Mouse (Mus musculus) thymus, adult 2 months (tissue): Measurements from ENCODE around the gene Cdc73.

ENCODE experiments used
- CTCF ChIP-seq: fragments of 200-500 bp; IDR thresholded peaks from 2 replicates; pipeline ENCODE4 v1.5.1; 2012; ENCODE audit warnings: mild to moderate bottlenecking, control low read depth, low read length, moderate library complexity, borderline replicate concordance; ENCODE audit not compliant: control insufficient read depth, poor library complexity, insufficient read depth; ENCODE audit errors: extremely low read depth
- POLR2A ChIP-seq: fragments of 200-500 bp; IDR thresholded peaks from 2 replicates; pipeline ENCODE4 v1.6.1; 2012; ENCODE audit warnings: mild to moderate bottlenecking, low read length, control low read depth, moderate library complexity; ENCODE audit not compliant: control insufficient read depth, poor library complexity, insufficient read depth; ENCODE audit errors: extremely low read depth

DNA sequence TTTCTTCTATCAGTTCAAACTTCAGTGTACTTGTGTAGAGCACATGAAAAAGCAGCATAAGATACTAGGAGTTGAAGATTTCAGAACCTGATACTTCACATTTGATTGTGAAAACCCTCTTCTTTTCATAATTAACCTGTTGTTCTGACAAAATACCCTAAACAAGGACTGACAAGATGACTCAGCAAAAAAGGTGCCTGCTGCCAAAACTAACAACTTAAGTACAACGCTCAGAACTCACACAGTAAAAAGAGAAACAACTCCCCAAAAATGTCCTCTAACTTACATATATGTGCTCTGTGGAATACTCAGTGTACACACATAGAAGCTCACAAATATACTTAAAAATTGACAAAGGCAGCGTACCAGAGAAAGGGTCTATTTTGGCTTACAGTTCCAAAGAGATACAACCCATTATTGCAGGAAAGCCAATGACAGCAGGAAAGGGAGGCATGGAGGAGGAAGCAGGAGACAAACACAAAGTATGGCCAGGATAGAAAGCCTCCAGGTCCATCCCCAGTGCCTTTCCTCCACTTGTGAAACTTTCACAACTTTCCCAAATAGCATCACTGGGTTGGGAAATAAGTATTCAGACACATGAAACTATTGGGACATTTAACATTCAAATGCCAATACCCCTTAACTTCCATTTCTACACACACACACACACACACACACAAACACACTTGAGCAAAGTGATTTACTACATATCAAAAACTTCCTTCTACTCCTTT lies 69.7 kb downstream of the Cdc73 start:
- no peak for TF ChIP-seq POLR2A
- no peak for TF ChIP-seq CTCF
